Mouse (Mus musculus): ENCODE results near the gene Atp13a2.

- no peak for TF ChIP-seq EP300 (IDR thresholded peaks at IDR 0.05; ENCODE audit: low read depth)
- no peak for TF ChIP-seq CTCF (IDR thresholded peaks at IDR 0.05; ENCODE audit: low read depth)
These were observed 34.6 kb upstream of the Atp13a2 start for GRCm38 (mm10) chr4:140951861-140952641.
